Mouse (Mus musculus) inflammation-experienced regulatory T-cells, adult 6 months (primary cell): Measurements from ENCODE around the gene Myo18b. TPM values are rescaled to one million over a fixed set of nuclear protein-coding genes. Genes with fewer than 3 reads are reported as not detected.

Experiments
- ATAC-seq: one replicate; pipeline ENCODE4 v1.8.0; 2017
- polyA plus RNA-seq, 3 experiments: library from polyadenylated mRNA; unstranded; fragments of 100-300 nt; shearing (Covaris generic); gene quantifications; one replicate each; pipeline ENCODE4 v1.2.1; 2017

The Myo18b gene
- polyA plus RNA-seq, 3 experiments from 2014 or later = not detected

DNA sequence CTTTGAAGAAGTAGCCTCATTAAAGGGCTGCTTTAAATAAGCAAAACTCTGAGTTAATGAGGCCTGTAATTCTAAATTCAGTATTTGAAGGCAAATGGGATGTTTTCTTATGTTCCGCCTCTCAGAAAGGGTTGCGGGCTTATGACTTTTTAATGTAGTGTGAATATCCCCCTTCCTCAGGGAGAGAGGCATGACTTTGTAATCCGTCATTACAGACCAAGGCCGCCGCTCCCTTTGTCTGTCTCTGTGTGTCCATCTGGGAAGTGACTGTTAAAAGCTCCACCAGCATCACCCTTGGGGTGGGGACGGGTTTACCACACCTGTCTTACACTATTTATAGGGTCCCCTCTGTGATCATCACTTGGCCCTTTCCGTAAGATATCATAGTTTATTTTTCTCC, 100.1 kb downstream of the Myo18b start:
- no peak for ATAC-seq

- no peak for ATAC-seq
Measured at GRCm38 (mm10) chr5:112791792-112792780, 104.1 kb downstream of the Myo18b start.

DNA sequence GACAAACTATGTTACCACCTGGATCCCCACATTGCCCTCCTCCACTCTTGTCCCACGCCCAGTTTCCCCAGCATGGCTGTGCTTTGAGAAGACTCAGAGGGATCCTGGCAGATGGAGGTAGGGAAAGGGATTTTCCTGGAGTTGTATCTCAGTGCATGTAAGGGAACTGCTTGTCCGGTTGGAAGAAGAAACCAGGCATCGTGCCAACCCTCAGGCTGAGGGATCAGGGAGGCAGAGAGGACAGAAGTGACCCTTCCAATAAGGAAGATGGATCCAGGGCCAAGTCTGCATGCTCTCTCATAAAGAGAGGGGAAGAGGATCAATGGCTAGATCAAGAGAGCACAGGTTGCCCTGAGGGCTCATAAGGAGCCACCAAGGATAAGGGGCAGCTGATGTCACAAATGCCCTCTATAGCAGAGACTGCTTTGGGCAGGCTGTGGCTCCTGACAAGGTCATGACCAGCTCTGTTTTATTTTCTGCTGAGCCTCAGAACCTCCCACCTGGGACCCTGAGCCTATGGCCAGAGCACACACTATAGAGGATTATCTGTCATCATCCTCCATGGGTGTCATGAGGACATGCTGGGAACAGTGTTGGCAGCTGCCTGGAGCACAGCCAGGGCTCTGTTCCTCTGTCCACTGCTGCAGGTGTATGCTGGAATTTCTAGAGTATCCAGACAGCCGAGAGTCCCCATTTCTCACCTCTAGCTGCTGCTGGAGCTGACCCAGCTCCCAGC, 105.6 kb downstream of the Myo18b start:
- ATAC-seq = no peak

DNA sequence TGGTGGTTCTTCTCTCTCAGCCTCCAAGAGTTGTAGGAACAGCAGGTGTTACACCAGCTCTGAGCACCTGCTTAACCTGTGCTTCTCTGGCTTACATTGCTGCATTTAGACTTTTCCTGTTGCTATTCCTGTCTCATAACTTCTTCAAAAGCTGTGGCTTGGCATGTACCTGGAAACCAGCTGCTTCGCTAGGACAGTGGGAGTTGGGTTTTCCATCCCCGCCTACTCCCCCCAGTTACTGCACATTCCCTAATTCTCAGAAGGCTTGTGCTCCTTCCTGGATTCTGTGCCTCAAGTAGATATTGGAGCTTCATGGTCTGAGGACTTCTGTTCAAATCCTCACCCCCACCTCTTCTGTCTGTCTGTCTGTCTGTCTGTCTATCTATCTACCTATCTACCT, 107.7 kb downstream of the Myo18b start:
- ATAC-seq = no peak

DNA sequence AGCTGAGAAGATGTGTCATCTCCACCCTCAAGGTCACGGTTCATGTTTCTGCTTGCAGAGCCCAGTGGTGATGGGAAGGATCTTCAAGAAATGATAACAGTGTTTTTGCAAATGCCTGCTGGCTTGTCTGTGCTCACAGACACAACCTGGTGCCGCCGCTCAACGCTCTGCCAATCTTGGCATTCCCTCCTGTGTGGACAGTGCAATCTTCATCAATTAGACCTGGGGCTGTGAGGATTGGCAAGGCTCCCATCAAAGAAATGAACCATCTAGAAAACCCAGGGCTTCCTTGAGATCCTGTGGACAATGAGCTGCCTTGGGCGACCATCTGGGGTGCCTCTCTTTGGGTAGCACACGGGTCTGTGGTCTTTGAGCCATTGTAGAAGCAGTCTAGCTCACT, 109.4 kb downstream of the Myo18b start:
- ATAC-seq = no peak

DNA sequence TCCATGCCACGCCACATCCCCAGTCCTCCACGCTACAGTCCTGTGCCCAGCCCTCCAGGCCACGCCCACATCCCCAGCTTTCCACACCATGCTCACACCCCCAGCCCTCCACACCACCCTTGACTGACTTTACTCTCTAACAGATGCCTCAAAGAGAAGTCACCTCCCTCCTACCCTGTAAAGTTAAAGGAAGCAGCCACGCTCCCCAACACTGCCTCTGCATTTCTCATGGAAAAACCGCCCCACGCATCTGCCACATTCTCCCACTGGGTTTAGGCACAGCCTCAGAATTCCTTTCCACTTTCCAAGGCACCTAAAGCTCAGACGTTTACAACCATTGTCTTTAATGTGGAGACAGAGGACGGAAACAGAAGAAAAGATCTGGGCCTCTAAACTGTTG, 110.1 kb downstream of the Myo18b start:
- ATAC-seq = no peak

- no peak for ATAC-seq
Measured at GRCm38 (mm10) chr5:112781719-112782118, 114.4 kb downstream of the Myo18b start.

GRCm38 (mm10) chr5:112781231-112781630, 114.9 kb downstream of the Myo18b start:
- no peak for ATAC-seq

DNA sequence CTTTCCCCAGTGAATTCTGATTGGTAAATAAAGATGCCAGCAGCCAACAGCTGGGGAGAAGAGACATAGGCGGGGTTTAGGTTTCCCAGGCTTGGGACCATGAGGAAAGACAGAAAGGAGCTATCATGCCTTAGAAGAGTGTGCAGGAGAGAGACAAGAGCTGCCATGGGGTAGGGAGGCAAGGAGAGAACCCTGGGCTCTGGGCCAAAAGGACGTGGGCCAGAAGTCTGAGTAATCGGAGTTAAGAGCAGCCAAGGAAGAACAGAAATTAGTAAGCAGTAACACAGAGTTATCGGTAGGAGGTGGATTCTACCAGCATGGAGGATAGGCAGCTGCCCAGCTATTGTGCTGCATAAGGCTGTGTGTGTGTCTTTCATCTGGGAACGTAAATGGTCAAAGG, 115.8 kb downstream of the Myo18b start:
- ATAC-seq = no peak

DNA sequence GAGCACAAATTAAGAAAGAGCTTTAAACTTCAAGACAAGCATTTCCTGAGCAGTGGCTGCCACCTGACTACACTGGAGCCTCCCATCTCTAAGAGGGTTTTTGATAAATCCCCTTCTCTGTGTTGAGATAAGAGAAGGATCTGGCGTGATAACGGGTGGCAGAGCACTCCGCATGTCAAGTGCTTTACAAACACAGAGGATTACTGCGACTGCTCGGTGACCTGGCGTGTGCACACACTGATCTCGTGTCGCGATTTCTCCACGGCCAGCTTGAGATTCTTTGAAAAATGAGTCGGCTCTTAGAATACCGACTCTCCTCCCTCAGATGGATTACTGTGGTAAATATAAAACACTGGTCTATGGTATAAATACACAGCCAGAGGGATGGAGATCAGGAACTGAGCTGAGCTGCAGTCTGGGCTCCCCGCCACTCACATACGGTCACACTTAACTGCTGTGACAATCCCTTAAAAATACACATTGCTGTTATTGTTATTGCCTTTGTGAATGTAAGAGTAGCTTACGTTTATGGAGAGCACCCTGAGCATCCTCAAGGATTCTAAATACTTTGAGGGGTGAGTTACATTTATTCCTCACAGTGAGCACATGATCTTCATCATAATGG, 119.3 kb downstream of the Myo18b start:
- no peak for ATAC-seq

DNA sequence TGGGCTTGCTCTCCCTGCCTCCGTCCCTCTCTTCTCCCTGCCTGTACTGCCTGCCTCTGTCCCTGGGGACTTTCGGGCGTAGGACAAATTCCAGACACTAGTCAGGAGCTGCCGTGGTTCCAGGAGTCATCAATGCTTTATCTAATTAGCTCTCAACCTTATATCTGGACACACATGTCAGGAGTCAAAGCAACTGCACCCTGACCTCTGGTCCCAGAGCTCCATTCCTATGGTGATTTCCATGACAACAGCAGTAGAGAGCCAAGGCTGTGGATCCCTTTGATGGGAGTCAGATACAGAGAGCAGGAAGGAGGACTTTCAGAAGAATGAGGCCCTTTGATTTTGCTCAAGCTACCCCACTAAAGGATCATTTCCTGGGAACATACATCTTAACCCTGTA, 122.7 kb downstream of the Myo18b start:
- no peak for ATAC-seq

- no peak for ATAC-seq
Measured at GRCm38 (mm10) chr5:112771376-112771901, 124.7 kb downstream of the Myo18b start.

DNA sequence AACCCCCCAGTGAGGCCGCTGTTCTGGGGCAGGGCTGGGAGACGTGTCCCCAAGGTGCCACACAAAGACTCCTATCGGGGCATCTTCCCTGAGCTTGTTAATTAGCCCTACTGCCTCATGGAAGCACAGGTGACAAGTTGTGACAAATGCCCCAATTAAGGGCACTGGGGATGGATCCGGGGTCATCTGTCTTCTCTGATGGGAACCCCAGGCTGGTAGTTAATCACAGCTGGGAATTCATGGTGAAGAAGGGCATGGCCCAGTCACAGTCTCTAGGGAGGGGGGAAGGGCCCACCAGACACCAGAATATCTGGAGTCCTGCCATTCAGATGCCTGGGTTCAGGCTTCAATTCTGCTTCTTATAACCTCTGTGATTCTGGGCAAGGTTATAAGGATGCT, 126.4 kb downstream of the Myo18b start:
- ATAC-seq = no peak

GRCm38 (mm10) chr5:112769020-112769720, 127.0 kb downstream of the Myo18b start:
- ATAC-seq = no peak

DNA sequence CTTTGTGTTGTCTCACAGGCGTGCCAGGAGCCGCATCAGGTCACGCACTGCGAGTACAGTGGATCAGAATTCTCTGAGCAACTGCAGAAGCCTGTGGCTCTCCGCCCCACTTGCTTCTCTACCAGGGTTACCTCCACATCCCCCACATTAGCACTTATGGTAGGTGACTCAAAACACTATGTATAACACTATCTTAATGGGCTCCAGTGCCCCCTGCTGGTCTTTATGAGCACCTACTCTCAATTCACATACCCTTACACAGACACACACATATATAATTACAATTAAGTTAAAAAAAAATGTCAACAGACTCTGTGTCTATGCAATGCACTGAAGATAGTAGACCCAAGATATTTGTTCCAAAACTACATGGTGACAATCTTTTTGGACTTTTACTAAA, 127.6 kb downstream of the Myo18b start:
- ATAC-seq = no peak

- no peak for ATAC-seq
Measured at GRCm38 (mm10) chr5:112761415-112762075, 134.6 kb downstream of the Myo18b start.

- no peak for ATAC-seq
Measured at GRCm38 (mm10) chr5:112755581-112755980, 140.6 kb downstream of the Myo18b start.

DNA sequence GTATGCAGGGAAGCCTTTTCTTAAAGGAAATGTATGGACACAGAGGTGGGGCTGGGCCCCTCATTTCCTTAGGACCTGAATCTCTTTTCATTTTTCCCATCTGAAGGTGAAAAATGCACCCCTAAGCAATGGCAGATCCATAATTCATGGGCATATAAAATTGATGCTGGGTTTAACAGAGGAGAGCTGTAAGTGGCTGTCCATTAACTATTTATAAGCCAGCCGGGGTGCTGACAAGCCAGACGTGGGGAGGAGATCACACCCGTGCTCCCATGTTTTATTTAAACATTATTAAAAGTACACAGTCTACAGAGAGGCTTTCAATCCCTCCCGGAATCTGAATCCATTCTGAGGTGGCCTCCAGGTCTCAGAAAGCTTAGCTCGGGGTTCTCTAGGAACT, 146.5 kb downstream of the Myo18b start:
- no peak for ATAC-seq

DNA sequence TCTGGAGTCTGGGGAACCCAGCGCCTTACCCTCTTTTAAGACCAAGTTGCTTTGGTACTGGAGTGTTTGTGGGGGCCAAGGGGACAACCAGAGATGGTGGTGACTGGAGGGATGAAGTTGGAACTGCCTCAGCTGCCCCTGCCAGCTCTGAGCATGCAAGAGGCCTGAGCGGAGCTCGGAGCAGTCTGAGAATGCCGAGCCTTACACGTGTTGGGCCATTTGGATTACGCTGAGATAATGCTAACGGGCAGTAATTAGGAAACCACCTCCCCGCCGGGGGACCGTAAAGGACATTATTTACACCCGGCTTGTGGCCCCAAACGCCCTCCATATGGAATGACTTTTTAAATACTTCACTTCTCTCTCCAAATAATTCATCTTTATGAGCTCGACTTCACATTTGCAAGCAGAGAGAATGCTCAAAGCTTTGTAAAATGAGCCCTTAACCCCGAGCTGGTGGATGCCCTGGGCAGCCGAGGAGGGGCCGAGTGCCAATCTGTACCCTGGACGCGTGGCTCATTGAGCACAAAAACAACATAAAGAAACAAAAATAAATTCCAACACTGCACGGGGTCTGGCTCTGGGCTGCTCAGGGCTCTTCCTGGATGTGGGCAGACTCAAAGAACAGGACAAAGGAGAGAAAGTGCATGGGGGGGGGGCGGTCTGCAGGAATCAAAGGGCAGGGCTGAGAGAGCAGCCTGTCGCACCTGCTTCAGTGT, 148.0 kb downstream of the Myo18b start:
- no peak for ATAC-seq

DNA sequence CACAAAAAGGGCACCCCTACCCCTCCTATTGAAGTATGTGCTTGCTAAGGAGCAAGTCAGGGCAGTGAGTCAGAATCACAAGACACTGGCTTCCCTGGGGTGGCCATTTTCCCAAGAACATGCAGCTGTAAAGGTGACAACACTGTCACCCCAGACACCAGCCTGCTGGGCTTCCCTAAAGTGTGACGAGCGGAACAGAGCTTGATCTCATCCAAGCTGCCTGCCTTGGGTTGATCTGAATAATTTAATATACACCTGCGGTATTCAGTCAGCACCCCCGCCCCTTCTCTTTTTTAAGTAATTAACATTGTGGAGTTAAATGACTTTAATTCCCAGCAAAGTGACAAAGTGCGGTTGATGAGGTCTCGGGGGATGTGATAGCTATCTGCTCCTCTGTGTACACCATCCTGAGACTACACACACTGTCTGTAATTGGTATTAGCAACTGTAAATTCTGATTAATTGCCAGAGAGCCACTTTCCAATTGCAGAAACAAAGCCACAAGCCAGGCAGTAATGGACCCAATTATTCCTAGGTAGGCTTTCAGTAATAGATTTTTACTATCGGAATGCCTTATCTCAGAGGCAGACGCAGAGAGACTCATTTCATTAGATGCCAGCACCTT, 148.7 kb downstream of the Myo18b start:
- no peak for ATAC-seq

GRCm38 (mm10) chr5:112745176-112745575, 151.0 kb downstream of the Myo18b start:
- ATAC-seq = no peak
